Mouse (Mus musculus) forebrain, embryonic 13.5 days (tissue): ENCODE results near the gene Dnajc1. TPM values are rescaled to one million over a fixed set of nuclear protein-coding genes. Genes with fewer than 3 reads are reported as not detected.
A peak's percentile ranks its signal among the peaks of the same experiment; 100 is the strongest.

Source experiments
- ATAC-seq: fragments of 200-750 bp; cut with Nextera tagmentation; 2 replicates; pipeline ENCODE4 v1.8.0; 2017
- H3K27ac ChIP-seq: fragments of 300-500 bp; sonication (generic); 2 replicates; pipeline ENCODE4 v1.5.1; 2015; ENCODE audit warnings: inconsistent platforms, mild to moderate bottlenecking, moderate library complexity
- H3K27me3 ChIP-seq: fragments of 300-500 bp; sonication (generic); 2 replicates; pipeline ENCODE4 v1.6.1; 2015; ENCODE audit warnings: mild to moderate bottlenecking, inconsistent platforms
- H3K36me3 ChIP-seq: fragments of 300-500 bp; sonication (generic); 2 replicates; pipeline ENCODE4 v1.6.1; 2015; ENCODE audit warnings: mild to moderate bottlenecking, inconsistent platforms; ENCODE audit not compliant: poor library complexity, severe bottlenecking
- H3K4me1 ChIP-seq: fragments of 300-500 bp; sonication (generic); 2 replicates; pipeline ENCODE4 v1.6.1; 2015; ENCODE audit warnings: inconsistent platforms
- H3K4me2 ChIP-seq: fragments of 300-500 bp; sonication (generic); 2 replicates; pipeline ENCODE4 v1.6.1; 2015; ENCODE audit warnings: inconsistent platforms, mild to moderate bottlenecking, moderate library complexity
- H3K4me3 ChIP-seq: fragments of 300-500 bp; sonication (generic); 2 replicates; pipeline ENCODE4 v1.5.1; 2015; ENCODE audit warnings: mild to moderate bottlenecking, inconsistent platforms
- H3K9ac ChIP-seq: fragments of 300-500 bp; sonication (generic); 2 replicates; pipeline ENCODE4 v1.6.1; 2015; ENCODE audit warnings: mild to moderate bottlenecking, inconsistent platforms
- H3K9me3 ChIP-seq: fragments of 300-500 bp; sonication (generic); replicated peaks from 2 replicates; pipeline ENCODE4 v1.6.1; 2016; ENCODE audit warnings: inconsistent platforms
- WGBS: fragments of 180-500 bp; shearing (Covaris S2); methylation state at CpG from one replicate; pipeline ENCODE4 v1.1.7; 2015; 5-methylcytosine and 5-hydroxymethylcytosine counted together
- polyA plus RNA-seq: library from polyadenylated mRNA; unstranded; fragments of >200 nt; fragmentation: Nextera tagmentation; extraction: Ambion mirVana; gene quantifications from 2 replicates; pipeline ENCODE4 v1.2.1, GENCODE M21; 2015

Gene Dnajc1
- polyA plus RNA-seq, 1 experiment from 2014 or later, result 32.5 TPM

DNA sequence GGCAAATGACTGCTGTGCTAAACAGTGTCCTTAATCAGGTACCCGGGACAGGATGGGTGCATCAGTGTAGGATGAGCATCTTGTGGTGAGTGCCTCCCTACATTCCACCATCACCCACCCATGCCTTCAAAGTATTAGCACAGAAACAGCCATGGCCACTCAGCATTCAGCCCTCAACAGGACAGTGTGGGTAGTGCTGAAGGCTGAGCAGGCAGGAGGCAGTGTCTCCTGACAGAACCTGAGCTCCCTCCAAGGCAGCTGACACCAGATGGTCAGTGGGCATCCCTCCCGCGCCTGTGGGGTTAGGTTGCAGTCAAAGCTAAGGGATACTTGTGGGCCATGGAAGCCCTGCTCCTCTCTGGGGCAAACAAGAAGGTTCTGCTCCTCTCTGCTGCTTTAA is 174.8 kb downstream of the Dnajc1 start:
- no peak overlapping the region for H3K4me2 ChIP-seq
- H3K9ac ChIP-seq, result no peak overlapping the region
- H3K27ac ChIP-seq, result no peak overlapping the region
- peaks cover 63% of the 10 kb centered on the region for H3K36me3 ChIP-seq
- H3K4me3 ChIP-seq, result no peak overlapping the region
- H3K27me3 ChIP-seq, result no peaks in the 10 kb centered on the region
- no peaks in the 10 kb centered on the region for H3K4me1 ChIP-seq
- 0 out of 2 replicates have a peak, but pooled peaks have one; percentile 27 for ATAC-seq
- no peaks in the 10 kb centered on the region for H3K9me3 ChIP-seq
- 82% methylated on average over 3 of the region's 3 CpGs for WGBS

DNA sequence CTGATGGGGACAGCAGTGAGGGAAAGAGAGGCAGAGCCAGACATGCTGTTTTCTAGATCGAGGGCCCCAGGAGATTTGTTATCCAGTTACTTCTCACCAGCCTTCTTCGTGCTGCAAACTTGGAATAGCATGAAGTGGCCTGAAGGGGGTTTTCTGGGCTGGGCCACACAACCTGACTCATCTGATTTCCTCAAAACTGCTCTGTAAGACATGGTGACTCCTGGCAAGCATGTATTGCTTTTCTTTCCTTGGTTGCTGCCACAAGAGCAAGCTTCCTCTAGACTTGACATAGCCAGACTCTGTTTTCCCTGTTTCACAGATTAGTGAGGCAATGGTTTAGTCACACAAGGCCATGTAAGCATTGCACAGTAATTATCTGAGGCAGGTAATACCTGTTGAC is 178.6 kb downstream of the Dnajc1 start:
- Histone ChIP-seq H3K4me1 (no peaks in the 10 kb centered on the region), H3K4me2 (no peak overlapping the region), H3K9ac (no peak overlapping the region), H3K9me3 (no peaks in the 10 kb centered on the region), H3K36me3 (peaks cover 82% of the 10 kb centered on the region), H3K27ac (no peak overlapping the region), H3K27me3 (no peaks in the 10 kb centered on the region), H3K4me3 (no peak overlapping the region)
- ATAC-seq, result no peak
- WGBS, result 92% methylated on average over 2 of the region's 2 CpGs

DNA sequence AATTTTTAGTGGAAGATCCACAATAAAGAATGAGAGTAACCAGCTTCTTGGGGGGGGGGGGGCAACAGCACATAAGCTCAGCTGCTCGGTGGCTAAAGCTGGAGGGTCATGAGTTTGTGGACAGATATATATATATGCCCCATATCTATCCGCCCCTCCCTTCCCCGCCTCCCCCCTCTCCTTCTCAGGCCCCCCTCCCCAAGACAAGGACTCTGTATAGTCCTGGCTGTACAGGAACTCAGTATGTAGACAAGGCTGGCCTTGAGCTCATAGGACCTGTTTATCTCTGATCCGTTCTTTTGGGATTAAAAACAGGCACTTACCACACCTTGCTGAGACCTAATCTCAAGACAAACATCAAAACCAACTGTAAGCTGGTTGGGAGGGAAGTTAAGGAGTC is 182.7 kb downstream of the Dnajc1 start:
- ATAC-seq, result no peak
- Histone ChIP-seq H3K9ac (no peak overlapping the region), H3K4me1 (peaks cover 10% of the 10 kb centered on the region), H3K27me3 (no peaks in the 10 kb centered on the region), H3K36me3 (peaks cover 77% of the 10 kb centered on the region), H3K27ac (no peak overlapping the region), H3K4me3 (no peak overlapping the region), H3K9me3 (no peaks in the 10 kb centered on the region), H3K4me2 (no peak overlapping the region)
- 94% methylated on average over 4 of the region's 4 CpGs for WGBS

DNA sequence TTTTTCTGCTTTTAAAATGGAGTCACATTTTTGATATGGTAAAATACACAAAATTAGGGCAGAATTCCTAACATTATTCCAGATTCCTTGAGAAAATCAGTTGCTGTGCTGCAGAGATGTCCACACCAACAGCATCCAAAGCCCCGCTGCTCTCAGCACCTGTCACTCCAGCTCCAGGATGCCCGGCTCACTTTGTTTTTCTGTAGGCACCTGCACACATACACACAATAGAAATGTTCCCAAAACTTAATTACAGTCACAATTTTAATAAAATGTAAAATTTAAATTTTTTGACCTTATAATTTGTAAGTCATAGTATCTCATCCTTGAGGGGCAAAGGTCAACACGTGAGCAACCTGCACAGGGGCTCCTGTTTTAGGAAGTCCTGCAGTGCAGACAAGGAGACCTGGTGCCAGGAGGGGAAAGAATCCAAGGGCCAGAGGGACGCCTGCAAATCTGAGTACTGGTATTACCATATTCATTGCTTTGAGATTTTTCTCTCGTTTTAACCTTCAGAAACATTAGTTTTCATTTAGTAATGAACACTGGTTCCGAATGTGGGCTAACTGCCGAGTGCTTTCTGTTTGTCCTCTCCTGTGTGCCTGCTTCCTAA is 183.3 kb downstream of the Dnajc1 start:
- no peak for ATAC-seq
- Histone ChIP-seq H3K36me3 (peaks cover 76% of the 10 kb centered on the region), H3K9ac (no peak overlapping the region), H3K9me3 (no peaks in the 10 kb centered on the region), H3K4me2 (no peak overlapping the region), H3K4me3 (no peak overlapping the region), H3K27ac (no peak overlapping the region), H3K27me3 (no peaks in the 10 kb centered on the region), H3K4me1 (peaks cover 10% of the 10 kb centered on the region)
- 88% methylated on average over 7 of the region's 7 CpGs for WGBS

DNA sequence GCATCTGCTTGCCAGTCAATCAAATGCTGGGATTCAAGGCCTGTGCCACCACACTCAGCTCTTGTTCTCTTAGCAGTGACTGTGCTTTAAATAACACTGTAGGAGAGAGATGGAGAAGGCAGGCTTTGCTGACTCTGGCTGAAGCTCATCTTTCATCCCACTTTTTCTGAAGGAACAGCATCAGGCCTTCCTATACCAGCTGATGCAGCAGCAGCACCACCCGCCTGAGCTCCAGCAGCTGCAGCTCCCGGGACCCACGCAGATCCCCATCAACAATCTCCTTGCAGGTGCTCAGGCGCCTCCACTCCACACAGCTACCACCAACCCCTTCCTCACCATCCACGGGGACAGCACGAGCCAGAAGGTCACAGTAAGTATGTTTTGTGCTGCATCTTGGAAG is 184.1 kb downstream of the Dnajc1 start:
- H3K27me3 ChIP-seq, result no peaks in the 10 kb centered on the region
- H3K4me3 ChIP-seq, result no peak overlapping the region
- H3K9ac ChIP-seq, result no peak overlapping the region
- no peak overlapping the region for H3K4me2 ChIP-seq
- no peaks in the 10 kb centered on the region for H3K9me3 ChIP-seq
- no peak; the same call in 1 of the 2 replicates for ATAC-seq
- 81% methylated on average over 6 of the region's 6 CpGs for WGBS
- peaks cover 76% of the 10 kb centered on the region for H3K36me3 ChIP-seq
- peaks cover 10% of the 10 kb centered on the region for H3K4me1 ChIP-seq
- peak overlapping the region; percentile 6 for H3K27ac ChIP-seq

DNA sequence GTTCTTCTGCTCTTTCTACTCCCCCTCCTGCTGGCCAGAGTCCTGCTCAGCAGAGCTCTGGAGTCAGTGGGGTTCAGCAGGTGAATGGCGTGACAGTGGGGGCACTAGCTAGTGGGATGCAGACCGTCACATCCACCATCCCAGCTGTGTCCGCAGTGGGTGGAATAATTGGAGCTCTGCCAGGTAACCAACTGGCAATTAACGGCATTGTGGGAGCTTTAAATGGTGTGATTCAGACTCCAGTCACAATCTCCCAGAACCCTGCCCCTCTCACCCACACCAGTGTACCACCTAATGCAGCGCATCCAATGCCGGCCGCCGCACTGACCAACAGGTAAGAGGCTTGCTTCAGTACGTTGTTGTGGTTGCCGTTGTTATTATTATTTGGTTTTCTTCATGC is 185.8 kb downstream of the Dnajc1 start:
- Histone ChIP-seq H3K27ac (0 out of 2 replicates have a peak overlapping the region, but pooled peaks have one; percentile 31), H3K27me3 (no peaks in the 10 kb centered on the region), H3K9me3 (no peaks in the 10 kb centered on the region), H3K4me3 (no peak overlapping the region), H3K9ac (no peak overlapping the region), H3K36me3 (peaks cover 74% of the 10 kb centered on the region), H3K4me2 (no peak overlapping the region), H3K4me1 (peaks cover 10% of the 10 kb centered on the region)
- WGBS, result 44% methylated on average over 10 of the region's 10 CpGs
- peak; percentile 64 for ATAC-seq

DNA sequence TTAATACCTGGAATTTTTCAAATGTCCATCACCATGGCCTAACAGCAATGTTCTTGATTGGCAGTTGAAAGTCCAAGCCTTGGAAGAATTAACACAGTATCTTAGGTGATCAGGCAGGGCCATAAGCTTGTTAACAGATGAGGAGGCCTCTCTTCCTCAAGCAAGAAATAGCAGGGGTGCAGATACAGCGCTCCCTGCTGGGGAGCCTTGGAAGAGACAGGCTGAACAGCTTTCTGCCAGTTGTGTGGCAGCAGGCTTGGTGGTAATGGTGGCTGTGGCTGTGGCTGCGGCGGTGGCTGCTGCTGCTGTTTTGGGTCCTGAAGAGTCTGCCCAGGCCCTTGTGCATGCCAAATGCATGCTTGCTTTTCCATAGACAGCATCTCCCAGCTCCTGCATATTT is 187.5 kb downstream of the Dnajc1 start:
- Histone ChIP-seq H3K4me3 (no peak overlapping the region), H3K4me2 (no peak overlapping the region), H3K9me3 (no peaks in the 10 kb centered on the region), H3K27ac (no peak overlapping the region), H3K27me3 (no peaks in the 10 kb centered on the region), H3K36me3 (peaks cover 69% of the 10 kb centered on the region), H3K9ac (no peak overlapping the region), H3K4me1 (peaks cover 10% of the 10 kb centered on the region)
- ATAC-seq, result 0 out of 2 replicates have a peak, but pooled peaks have one; percentile 23
- 71% methylated on average over 3 of the region's 3 CpGs for WGBS

DNA sequence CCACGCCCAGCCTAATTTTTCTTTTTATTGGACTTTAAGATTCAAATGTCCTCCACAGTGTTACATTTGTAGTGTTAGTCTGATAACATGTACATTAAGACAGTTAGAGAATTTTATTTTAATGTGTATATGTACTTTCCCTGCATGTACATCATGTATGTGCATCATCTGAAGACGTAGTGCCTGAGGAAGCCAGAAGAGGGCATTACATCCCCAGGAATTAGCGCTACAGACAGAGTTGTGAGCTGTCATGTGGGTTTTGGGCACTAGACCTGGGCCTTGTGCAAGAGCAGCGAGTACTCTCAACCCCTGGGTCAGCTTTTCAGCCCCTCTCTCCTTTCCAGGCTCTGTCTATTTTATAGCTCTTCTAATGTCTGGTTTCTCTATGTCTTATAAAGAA is 189.7 kb downstream of the Dnajc1 start:
- ATAC-seq, result no peak
- H3K4me3 ChIP-seq, result no peak overlapping the region
- H3K4me2 ChIP-seq, result no peak overlapping the region
- peaks cover 10% of the 10 kb centered on the region for H3K4me1 ChIP-seq
- H3K27me3 ChIP-seq, result no peaks in the 10 kb centered on the region
- H3K36me3 ChIP-seq, result peaks cover 65% of the 10 kb centered on the region
- no peaks in the 10 kb centered on the region for H3K9me3 ChIP-seq
- 91% methylated on average over 4 of the region's 4 CpGs for WGBS
- H3K9ac ChIP-seq, result no peak overlapping the region
- H3K27ac ChIP-seq, result no peak overlapping the region

DNA sequence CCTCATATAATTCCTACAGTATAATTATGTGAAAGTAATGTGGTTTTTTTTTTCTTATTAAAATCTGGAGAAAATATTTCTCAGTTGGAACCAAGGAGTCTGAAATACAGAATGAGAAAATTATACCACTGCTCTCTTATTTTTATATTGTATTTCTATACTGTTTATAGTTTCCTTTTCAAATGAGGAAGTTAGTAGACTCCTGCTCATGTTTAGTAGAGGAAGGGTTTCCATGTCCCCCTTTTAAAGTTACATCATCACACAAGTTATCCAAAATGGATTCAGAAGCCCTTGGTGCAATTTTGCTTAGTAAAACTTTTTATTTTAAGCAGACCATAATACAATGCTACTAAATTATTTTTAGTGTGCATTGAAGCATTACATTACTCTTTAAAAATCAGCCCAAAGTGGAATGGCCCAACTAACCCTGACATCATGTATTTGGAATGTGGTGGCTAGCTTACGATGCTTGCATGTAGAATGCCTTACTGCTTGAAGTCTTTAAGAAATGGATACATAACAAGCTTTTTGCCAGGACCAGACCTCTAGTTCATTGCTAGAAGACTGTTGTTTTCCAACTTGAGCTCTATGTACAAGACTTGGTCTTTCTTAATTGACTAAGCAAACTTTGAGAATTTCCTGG is 190.7 kb downstream of the Dnajc1 start:
- H3K9ac ChIP-seq, result no peak overlapping the region
- H3K27ac ChIP-seq, result no peak overlapping the region
- WGBS, result 56% methylated on average over 1 of the region's 1 CpGs
- no peaks in the 10 kb centered on the region for H3K9me3 ChIP-seq
- no peaks in the 10 kb centered on the region for H3K27me3 ChIP-seq
- no peak for ATAC-seq
- H3K4me2 ChIP-seq, result no peak overlapping the region
- peaks cover 9% of the 10 kb centered on the region for H3K4me1 ChIP-seq
- no peak overlapping the region for H3K4me3 ChIP-seq
- peaks cover 63% of the 10 kb centered on the region for H3K36me3 ChIP-seq

DNA sequence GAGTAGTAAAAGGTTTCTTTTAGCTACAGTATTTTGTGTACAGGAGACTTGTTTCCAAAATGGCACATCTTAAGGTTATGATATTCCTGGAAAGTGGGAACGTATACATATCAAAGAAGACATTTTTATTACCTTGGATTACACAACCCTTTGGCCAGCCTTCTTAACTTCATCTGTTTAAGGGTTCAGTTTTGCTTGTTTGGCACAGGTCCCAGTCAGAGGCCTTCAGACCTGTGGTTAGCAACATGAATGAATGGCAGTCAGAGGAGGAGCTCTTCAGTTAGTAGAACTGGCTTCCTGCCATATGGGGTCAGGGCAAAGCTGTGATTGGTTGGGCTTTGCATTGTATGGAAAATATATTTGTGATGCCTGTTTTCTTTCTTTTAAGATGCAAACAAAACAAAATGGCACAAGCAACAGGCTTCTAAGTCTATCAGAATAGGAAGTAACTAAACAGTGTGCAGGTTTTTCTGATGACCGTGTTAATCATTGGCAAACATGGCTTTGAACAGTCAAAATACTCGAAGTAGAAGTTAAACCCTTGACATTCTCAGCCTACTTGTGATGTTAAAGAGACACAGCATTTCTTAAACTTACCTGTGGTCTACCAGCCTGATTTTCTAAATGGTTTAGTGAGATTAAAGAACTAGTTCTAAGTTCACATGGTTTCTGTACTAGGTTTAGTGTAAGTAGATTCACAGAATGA is 196.8 kb downstream of the Dnajc1 start:
- Histone ChIP-seq H3K9me3 (no peaks in the 10 kb centered on the region), H3K9ac (no peak overlapping the region), H3K4me2 (no peak overlapping the region), H3K4me3 (no peak overlapping the region), H3K4me1 (peaks cover 5% of the 10 kb centered on the region; the same call in 1 of the 2 replicates), H3K36me3 (peaks cover 45% of the 10 kb centered on the region), H3K27ac (no peak overlapping the region), H3K27me3 (no peaks in the 10 kb centered on the region)
- peak; percentile 78 for ATAC-seq
- WGBS, result 66% methylated on average over 3 of the region's 3 CpGs

DNA sequence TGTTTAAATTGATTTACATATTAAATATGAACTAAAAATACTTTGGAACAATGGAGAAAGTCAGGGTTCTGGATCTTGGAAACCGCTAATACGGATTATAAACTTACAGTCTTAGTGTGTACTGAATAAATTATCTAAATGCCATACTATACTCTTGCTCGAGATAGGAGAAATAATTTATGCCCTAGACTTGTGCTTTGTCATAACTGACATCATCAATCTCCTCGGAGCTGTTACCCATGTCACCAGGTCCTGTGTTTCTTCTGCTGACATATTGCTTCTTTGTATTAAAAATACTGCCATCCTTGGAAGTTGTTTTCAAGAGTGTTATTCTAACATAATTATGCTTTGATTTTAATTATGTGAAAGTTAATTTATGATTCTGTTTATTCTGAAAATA is 197.3 kb downstream of the Dnajc1 start:
- Histone ChIP-seq H3K36me3 (peaks cover 45% of the 10 kb centered on the region), H3K27me3 (no peaks in the 10 kb centered on the region), H3K4me2 (no peak overlapping the region), H3K27ac (no peak overlapping the region), H3K9me3 (no peaks in the 10 kb centered on the region), H3K4me1 (peaks cover 5% of the 10 kb centered on the region; the same call in 1 of the 2 replicates), H3K4me3 (no peak overlapping the region), H3K9ac (no peak overlapping the region)
- ATAC-seq, result no peak
- 90% methylated on average over 4 of the region's 4 CpGs for WGBS

DNA sequence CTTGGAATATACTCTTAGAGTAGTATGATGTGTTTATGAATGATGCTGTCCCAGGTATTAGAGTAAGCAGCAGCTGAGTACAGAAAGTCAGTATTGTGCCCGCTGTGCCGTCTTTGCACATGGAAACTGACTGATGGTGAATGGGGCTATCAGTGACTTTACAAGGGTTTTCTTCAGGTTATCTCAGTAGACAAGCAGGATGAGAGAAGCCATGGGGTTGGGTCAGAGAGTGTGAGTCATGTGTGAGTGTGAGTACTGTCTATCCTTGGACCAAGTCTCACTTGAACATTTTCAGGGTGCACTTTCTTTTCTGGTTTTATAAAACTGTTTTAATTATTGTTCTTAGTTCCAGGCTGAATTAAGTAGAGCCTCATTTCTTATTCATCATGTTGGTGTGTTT is 204.3 kb downstream of the Dnajc1 start:
- Histone ChIP-seq H3K36me3 (peaks cover 59% of the 10 kb centered on the region), H3K27ac (no peak overlapping the region), H3K27me3 (no peaks in the 10 kb centered on the region), H3K4me2 (no peak overlapping the region), H3K9ac (no peak overlapping the region), H3K9me3 (no peaks in the 10 kb centered on the region), H3K4me1 (no peaks in the 10 kb centered on the region), H3K4me3 (no peak overlapping the region)
- WGBS, result 96% methylated on average over 2 of the region's 2 CpGs
- no peak for ATAC-seq
